Mouse (Mus musculus) skeletal muscle tissue, adult 2 months (tissue): ENCODE data around the gene Spn.
A peak's percentile ranks its signal among the peaks of the same experiment; 100 is the strongest.

ENCODE experiments used
- DNase-seq: peaks from one replicate; pipeline ENCODE4 v3.0.0-alpha.2; 2012; ENCODE audit warnings: low read depth, low spot score

Spn gene

DNA sequence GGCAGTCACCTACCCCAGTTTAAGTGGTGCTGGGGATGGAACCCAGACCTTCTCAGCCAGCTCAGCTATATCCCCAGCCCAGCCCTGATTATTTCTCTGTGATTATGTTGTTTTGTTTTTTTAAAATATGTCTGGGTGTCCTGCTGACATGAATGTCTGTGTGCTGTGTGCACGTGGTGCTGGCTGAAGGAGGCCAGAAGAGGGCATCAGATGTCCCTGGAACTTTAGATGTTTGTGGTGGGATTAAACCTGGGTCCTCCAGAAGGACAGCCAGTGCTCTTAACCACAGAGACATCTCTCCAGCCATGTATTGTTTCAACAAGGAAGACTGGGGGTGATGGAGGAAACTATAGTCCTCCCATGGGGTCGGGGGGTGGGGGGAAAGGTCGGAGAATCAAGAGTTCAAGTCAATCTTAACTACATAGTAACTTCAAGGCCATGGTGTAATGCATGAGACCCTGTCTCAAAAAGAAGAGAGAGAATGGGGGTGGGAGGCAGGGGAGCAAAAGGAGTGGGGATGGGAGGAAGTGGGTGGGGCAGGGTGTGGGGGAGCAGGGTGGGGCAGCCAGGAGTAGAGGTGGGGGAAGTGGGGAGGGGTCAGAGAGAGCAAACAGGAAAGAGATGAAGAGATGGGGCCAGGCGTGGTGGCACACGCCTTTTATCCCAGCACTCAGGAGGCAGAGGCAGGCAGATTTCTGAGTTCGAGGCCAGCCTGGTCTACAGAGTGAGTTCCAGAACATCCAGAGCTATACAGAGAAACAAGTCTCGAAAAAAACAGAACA is 3.2 kb upstream of the Spn start:
- no peak for DNase-seq

DNA sequence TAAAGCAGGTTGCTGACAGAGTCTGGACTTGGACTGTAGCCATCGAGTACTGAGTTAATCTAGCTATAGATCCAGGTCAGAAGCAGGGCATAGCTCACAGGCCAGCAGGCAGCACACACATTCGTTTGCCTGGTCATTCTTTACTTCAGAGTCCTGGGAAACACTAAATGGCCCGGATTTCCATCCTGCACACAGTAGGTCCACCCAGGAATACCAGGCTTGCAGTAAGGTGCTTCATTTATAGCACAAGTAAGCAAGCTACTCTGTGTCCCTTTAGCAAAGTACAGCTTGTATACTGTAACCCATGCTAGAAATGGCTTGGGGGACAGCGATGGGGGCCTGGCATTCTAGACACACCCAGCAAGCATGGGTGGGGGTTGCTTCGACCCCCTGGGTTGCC is 1.9 kb upstream of the Spn start:
- no peak for DNase-seq

DNA sequence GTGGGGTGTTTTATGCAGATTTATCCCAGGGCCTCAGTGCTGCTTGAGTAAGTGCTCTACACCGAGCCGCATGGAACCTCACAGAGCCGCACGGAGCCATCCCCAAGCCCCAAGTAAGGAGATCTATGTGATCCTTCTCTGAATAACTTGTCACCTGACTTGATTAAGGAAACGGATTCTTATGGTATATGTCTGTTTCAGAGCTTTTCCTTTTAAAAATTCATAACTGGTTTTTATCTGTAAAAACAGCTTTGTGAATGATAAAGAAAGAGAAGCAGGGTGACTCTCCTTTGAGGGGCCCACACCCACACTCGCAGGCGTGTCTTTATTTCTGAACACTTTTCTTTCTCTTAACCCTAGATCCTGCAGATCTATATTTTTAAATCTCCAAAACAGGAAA is 1.5 kb upstream of the Spn start:
- no peak for DNase-seq

DNA sequence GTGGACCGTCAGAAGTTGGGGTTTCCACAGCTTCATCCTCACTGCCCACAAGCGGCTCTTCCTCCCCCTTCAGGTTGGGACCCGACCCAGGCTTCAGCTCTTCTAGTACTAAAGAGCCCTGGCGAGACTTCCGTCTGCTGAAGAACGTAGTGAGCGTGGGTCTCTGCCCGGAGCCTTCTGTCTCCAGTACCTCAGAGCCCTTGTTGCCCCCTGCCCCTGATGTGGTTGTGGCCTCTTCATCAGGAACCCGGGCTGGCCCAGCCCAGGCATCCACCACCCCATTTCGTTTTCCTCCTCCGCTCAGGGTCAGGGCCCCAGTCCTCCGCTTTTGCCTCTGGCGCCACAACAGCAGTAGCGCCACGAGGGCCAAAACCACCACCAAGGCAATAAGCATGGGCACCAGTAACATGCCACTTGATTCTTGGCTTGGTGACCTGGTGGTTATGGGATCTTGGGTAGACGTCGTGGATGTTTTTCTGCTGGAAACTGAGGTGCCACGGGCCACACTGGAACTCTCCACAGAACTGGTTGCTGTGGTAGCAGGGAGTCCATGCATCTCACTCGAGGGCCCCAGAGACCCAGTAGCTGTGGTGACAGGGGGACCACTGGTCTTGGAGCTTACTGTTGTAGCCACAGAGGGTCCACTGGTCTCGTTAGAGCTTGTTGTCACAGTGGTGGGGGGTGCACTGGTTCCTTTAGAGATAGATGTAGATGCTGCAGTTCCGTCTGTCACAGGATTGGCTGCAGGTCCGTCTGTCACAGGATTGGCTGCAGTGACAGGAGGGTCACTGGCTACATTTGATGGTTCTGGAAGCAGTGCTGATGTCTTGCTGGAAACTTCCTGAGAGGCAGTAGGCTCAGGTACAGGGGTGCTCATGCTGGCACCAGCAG is 1.2 kb downstream of the Spn start:
- DNase-seq: no peak

DNA sequence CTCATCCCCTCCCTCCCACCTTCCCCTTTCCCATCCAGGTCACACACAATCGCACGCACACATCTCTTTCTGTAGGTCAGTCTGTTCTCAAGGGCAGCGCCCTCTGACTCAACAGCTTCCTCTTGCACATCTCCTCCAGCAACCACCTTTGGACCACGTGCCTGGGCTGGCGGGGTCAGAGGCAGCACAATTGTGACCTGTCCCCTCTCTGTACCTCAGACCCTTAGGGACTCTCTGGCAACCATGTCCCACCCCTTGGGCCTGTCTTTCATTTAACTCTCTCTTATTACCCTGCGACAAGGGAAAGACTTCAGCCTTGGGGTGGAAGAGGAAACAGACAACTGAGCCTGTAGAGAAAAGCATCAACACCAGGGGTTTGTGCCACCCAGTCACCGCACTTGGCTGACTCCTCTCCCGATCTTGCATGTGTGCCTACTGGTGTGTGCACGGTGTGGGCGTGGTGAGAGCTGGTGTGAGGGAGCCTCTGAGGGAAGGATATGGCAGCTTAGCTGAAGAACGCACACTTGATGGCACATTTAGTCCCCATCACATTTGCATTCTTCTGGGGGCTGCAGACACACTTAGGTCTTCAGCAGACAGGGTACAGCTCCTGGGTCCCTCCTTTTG is 2.7 kb downstream of the Spn start:
- no peak for DNase-seq

DNA sequence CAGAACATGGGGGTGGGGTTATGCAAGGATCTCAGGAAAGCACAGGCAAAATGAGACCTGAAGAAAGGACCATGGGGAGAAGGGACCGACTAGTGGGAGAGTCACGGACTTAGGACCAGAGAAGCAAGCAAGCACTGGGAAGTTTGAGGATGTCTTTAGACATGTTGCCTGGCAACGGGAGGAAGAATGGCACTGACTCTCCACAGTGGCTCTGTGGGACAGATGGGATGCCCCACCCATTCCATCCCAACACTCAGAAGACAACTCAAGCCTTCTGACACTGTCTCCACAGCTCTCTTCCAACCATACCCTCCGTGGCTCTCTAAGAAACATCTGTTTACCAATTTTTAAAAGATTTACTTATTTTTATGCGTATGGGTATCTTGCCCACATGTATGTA is 4.5 kb downstream of the Spn start:
- no peak for DNase-seq

DNA sequence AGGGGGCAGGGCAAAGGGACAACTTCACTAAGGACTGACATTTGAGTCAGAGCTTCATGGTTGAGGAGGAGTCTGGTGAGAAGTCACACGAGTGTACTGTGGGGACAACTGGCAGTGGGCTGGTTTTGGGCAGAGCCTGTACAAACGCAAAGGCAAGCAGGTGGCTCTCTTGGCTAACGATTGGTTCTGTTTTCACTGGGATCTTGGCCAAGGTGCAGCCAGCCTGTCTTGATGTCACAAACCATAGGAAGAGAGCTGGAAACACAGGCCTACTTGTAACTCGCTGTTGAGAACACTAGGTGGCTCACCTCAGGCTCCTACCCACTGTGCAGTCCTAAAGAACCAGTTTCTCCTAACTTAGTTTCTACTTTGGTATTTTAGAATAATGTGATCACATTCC is 8.0 kb downstream of the Spn start:
- no peak for DNase-seq

DNA sequence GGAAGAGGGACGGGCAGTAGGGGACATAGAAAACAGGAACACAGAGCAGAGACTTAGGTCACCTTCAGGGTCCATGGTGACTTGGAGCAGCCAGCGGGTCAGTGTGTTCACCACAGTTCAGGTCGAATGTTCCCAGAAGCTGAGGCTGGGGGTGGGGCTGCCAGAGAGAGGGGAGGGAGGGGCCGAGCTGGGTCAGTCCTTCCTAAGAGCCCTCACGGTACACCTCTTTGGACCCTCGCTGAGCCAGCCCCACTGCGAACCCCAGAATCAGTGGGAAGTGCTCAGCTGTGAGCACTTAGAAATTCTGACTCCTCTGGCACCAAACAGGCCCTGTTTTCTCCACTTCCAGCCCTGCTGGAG is 15.7 kb downstream of the Spn start, which contains the start of gene Qprt:
Qprt (minus strand) TSS at position 316 of the 360 bp plus-strand sequence.
- DNase-seq: no peak

DNA sequence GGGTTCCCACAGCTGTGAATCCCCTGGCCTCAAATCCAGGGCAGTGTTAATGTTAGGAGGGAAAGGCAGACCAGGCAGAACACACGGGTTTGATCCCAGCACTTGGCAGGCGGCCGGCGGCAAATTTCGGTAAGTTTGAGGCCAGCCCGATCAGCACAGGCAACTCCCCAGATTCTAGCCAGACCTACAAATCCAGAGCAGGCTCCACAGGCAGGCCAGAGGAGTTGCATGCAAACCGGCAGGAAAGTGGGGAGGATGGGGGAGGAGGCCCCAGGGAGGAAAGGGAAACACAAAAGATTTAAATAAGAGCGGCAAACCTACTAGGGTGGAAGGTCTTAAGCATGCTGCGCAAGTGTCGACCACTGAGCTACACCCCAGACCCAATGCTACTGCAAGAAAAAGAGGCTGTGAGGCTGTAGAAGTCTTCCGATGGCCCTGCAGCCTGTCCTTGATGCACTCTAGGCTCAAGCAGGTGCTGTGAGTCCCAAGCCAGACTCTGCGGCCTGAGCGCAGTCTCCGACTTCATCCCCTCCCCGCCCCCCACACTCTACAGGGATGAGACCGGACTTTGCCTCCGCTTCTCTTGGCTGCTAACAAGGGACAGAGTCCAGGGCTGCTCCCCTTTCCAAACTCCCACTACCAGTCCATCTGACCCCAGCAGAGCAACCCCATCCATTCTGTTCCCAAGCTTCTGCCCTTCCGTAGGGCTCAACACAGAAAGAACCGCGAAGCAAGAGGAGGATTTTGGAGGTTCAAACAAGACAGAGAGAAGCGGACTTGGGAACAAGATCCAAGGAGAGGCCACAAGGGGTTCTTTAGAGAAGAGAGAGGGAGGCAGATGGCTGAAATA is 16.3 kb downstream of the Spn start:
- no peak for DNase-seq

DNA sequence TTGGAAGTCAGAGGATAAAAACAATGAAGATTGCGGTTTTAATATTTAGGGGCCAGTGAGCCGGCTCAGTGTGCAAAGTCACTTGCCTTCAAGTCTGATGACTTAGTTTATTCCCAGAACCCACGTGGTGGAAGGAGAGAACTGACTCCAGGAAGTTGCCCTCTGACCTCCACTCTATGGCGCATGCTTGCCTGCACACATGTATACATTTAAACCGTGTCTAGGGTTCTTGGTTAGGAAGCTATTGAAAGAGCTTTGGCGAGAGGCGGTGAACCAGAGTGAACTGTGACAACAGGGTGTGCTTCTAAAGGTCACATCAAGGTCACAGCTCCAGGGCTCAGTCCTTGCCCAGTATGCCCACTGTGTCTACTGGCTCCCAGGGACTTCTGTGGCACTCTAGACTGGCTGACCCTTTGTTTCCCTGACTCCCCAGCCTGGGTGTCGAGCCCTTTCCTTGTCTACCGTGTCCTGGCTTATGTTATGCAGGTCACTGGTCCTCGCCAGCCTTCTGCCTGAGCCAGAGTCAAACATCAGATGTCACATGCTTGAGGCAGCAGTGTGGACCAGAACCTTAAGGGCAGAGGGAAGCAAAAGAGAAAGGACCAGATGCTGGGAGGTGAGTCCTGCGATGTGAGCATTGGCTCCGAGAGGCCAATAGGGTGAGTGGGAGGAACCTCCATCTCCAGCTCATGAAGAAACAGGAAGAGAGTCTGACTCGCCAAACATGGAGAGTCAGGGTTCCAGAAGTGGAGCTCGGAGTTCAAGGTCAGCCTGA is 18.8 kb downstream of the Spn start:
- DNase-seq: no peak

DNA sequence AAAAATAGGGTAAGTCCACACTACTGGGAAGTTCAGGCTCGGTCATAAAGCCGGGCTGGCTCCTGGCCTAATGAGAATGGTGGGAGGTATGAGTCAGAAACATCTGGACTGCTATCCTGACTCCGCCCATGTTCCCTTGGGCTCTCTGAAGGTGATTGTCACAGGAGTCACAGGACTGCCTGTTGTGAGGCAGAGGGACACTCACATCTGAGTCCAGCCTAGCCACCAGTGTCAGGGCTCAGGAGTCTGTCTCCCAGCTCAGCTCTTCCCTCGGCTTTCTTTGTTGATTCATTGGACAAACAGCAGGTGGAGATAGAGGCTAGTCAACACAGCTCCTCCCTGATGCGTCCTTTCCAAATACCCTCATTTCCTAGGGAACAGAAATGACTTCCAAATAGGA is 19.7 kb downstream of the Spn start:
- DNase-seq: peak; percentile 33

DNA sequence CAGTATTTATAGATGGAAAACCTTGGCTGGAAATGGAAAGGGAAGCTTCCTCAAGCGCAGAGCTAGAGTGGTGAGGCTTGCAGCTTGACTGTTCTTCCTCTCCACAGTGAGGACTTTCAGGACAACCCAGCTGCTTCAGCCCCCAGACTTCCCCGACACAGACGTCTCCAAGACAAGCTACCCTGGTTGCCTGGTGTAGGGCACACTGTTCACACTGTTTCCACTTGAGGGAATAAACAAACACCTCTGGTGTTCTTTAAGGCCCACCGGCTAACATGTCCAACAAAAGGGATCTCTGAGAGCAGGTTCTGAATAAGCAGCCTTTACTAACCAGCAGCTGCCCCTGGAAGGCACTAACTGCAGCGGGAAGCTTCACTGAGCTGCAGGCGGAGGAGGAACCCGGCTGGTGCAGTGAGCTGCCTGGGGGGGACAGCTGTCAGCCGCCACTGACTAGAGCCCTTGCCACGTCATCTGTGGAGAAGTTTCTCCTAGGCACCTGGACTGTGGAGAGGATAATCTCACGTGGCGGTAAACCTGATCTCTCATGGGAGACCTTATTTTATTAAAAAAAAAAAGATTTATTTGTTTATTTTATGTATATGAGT is 21.2 kb downstream of the Spn start:
- no peak for DNase-seq

DNA sequence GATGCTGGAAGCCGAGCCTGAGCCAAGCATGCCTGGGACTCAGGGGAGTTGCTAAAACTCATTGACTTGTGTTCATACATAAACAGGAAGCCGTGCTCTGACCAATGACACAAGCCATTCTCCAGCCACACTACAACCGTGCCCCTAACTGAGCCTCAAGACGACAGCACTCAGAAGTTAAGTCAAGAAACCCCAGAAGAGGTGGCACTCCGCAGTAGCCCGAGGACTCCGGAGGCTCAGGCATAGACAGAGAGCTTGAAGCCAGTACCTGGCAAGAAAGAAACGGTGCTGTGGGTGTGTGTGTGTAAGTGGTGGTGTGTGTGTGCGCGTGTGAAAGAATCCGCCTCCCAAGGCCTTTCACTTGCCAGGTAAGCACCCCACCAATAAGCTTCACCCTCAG is 22.7 kb downstream of the Spn start:
- DNase-seq: no peak

DNA sequence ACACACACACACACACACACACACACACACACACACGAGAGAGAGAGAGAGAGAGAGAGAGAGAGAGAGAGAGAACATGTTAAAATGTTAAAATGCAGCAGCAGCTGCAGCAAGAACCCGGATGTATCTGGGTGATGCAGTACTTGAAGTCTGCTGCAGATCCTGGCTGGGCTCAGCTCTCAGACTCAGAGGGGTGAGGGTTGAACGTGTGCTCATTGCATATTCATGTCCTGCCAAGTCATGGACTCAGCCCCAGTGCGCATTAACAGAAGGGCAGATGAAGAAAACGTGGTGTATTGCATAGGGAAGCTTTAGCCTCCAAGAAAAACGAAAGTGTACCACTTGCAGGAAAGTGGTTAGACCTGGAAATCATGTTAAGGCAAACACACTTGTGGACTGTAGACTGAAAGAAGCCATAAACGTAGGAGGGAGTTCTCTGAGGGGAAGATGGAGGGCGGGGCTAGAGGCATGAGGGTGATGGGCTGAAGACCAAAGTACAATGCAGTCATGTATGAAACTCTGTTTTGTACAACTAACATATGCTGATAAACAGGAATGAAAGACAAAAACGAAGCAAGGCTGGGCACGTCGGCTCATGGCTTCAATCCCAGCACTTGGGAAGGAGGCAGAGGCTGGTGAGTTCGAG is 23.9 kb downstream of the Spn start:
- no peak for DNase-seq

DNA sequence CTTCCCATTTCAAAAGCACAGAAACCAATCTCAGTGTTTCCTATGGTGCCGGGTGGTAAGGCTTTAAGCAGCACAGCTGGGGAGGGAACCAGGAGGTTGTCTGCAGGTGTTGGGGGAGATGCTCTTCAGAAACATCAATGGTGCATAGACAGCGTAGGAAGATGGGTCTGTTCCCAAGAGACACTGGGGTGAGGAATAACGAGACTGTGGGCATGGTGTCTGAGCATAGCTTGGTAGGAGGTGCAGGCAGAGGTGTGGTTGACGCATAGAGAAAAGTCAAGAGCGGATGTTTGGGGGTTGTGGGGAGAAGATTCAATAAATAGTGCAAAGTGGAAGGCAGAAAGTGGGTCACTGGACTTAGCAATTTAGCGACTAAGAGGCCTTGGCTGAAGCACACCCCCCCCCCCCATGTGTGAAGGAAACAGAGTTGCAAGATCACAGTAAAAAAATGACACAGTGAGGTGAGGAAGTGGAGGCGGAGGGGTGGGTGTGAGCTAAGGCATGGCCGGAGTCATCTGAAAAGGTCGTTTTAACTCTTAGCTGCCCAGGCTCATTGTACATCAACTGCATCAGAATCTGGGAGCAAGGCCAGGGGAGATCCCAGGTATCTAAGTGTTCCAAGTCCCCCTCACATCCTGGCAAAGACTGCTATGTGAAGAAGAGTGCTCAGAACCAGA is 24.6 kb downstream of the Spn start:
- DNase-seq: no peak

DNA sequence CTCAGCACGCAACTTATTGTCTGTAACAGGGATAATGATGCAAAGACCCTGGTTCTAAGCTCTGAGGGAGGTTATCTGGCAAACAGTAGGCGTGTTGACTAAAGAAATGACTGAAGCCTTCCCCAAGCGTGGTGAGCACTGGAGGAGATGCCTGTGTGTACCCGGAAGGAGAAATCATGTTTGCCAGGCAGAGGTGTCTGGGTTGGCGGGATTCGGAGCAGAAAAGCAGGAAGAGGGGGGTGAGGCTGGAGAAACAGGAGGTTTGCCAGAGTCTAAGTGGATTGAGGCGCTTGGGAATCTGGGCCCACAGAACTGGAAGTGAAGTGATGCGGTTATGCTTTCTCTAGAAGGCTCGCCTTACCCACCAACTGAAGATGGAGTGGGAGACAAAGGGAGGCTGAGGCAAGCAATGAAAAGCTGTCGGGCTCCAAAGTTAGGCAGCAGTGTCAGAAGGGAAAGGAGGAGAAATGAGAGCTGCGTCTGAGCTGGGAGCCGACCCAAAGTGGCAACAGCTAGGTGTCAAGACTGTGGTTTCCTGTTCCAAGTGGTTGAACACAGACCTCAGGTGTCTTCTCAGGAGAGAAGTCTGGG is 25.3 kb downstream of the Spn start:
- DNase-seq: no peak

DNA sequence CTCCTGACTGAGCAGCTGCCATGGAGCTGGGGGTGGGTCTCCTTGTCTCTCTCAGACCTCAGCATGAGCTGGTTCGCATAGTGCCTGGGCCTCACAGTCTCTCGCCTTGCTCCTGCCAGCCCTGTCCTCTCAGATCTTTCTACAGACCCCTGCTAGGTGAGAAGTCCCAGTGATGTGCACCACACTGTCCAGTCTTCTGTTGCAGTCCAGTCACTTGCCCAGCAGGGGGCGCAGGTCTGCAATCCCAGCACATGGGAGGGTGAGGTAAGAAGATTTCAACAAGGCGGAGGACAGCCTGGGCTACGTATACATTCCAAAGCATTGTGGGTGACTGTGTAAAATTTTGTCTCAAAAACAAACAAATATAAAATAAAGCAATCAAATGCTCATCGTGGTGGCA is 26.2 kb downstream of the Spn start:
- peak; percentile 42 for DNase-seq

DNA sequence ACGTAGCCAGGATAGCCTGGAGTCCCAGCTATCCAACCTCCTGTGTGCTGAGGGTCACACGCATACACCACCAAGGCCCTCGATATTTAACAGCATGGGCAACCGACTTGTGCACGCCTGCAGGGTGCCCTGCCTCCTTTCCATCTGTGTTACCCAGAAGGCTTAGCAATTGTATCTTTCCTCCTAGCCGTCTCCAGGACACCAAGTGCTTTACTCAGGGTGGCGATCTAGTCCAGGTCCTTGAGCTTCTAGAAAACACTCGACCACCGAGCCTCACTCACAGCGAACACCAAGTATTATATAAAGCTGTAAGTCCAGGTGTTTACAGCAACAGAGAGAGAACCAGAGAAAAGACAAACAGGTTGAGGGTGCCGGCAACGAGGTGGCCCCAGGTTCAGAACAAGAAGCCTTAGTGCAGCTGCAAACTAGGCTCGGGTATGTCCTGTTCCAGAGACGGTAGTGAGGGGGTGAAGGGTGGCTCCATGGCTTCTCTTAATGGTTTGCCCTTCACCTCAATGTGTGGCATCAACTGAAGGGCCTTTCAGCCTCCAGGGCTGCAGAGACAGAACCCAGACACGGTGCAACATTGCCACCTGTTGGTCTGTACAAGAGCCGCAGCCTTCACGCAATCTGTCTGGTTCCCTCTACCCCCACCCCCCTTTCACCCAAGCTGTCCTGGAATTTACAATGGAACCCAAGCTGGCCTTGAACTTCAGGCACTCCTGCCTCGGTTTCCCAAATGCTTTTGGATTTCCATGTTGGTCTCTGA is 27.2 kb downstream of the Spn start:
- DNase-seq: peak; percentile 56
